Mouse (Mus musculus): Measurements from ENCODE around the gene Syt16. TPM values are rescaled to one million over a fixed set of nuclear protein-coding genes. Genes with fewer than 3 reads are reported as not detected.

Gene Syt16
- polyA plus RNA-seq, 1 experiment from 2014 or later: 0.24 TPM

GRCm38 (mm10) chr12:74188243-74188785 is 190.9 kb downstream of the Syt16 start:
- Histone ChIP-seq H3K27me3 (no peaks in the 10 kb centered on the region), H3K27ac (no peak overlapping the region), H3K9ac (no peak overlapping the region), H3K4me1 (replicated peaks) (no peaks in the 10 kb centered on the region), H3K4me3 (no peak overlapping the region), H3K4me2 (no peak overlapping the region), H3K9me3 (replicated peaks) (no peaks in the 10 kb centered on the region), H3K36me3 (no peaks in the 10 kb centered on the region)
- WGBS: 81% methylated on average over 11 of the region's 11 CpGs
- ATAC-seq (replicated peaks; ENCODE audit: insufficient number of reproducible peaks, insufficient read depth, low FRiP score, low read depth): no peak

DNA sequence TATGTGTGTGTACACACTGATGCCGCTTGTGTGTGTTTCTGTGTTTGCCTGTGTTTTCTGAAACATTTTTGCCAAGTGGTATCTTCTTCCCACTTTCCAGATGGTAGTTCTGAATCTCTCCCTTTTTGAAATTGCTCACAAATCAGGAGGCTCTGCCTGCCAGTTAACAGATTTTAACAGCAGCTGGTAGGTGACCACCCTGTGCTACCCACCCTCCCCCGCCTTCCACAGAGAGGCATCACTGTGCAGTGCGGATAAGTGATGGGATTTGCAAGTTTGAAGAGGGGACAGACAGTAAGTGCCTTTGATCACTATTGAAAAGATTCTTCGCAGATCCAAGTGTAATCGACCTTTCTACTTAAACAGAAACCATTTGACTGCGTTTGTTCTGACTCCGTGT is 191.4 kb downstream of the Syt16 start:
- Histone ChIP-seq H3K27ac (no peak overlapping the region), H3K4me1 (replicated peaks) (no peaks in the 10 kb centered on the region), H3K4me3 (no peak overlapping the region), H3K9me3 (replicated peaks) (no peaks in the 10 kb centered on the region), H3K27me3 (no peaks in the 10 kb centered on the region), H3K36me3 (no peaks in the 10 kb centered on the region), H3K9ac (no peak overlapping the region), H3K4me2 (no peak overlapping the region)
- 65% methylated on average over 7 of the region's 7 CpGs for WGBS
- ATAC-seq (replicated peaks; ENCODE audit: insufficient number of reproducible peaks, insufficient read depth, low FRiP score, low read depth): no peak

DNA sequence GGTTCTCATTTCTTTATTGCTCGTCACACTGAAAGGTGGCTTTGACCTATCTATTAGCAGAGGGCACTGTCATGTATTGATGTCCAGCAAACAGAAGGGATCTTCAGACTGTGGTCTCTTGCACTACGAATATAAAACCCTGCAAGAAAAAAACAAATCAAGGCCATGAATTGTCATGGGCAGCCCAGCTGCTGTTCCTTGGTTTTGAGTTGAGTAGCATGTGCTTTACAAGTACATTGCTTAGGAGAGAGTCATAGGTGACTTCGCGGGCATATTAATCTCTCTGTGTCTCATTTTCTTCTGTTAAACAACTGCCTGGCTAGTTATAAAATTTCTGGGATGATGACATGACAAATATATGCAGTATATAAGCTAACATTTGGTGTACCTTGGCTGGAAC is 192.4 kb downstream of the Syt16 start:
- Histone ChIP-seq H3K4me1 (replicated peaks) (no peaks in the 10 kb centered on the region), H3K9me3 (replicated peaks) (no peaks in the 10 kb centered on the region), H3K9ac (no peak overlapping the region), H3K27ac (no peak overlapping the region), H3K4me2 (no peak overlapping the region), H3K27me3 (no peaks in the 10 kb centered on the region), H3K4me3 (no peak overlapping the region), H3K36me3 (no peaks in the 10 kb centered on the region)
- ATAC-seq (replicated peaks; ENCODE audit: insufficient number of reproducible peaks, insufficient read depth, low FRiP score, low read depth): no peak
- 88% methylated on average over 4 of the region's 4 CpGs for WGBS

DNA sequence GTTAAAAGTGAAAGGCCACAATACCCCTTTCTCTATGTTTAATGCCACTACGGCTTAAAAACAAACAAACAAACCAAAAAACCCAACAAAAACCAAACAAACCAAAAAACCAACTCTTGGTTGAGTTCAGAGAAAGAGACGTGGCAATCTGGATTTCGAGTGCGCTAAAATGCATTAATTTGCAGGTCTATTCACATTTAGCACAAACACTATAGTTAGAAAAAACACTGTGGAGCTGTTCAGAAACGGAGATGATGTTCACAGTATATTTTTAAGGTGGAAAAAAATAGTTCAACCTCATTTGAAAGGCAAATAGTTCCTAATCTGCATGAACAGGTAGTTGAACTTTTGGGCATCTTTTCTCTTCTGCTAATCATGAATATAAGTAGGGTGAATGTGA is 192.8 kb downstream of the Syt16 start:
- Histone ChIP-seq H3K27me3 (no peaks in the 10 kb centered on the region), H3K9ac (no peak overlapping the region), H3K27ac (no peak overlapping the region), H3K4me2 (no peak overlapping the region), H3K4me1 (replicated peaks) (no peaks in the 10 kb centered on the region), H3K36me3 (no peaks in the 10 kb centered on the region), H3K4me3 (no peak overlapping the region), H3K9me3 (replicated peaks) (no peaks in the 10 kb centered on the region)
- 83% methylated on average over 5 of the region's 5 CpGs for WGBS
- ATAC-seq (replicated peaks; ENCODE audit: insufficient number of reproducible peaks, insufficient read depth, low FRiP score, low read depth): no peak

DNA sequence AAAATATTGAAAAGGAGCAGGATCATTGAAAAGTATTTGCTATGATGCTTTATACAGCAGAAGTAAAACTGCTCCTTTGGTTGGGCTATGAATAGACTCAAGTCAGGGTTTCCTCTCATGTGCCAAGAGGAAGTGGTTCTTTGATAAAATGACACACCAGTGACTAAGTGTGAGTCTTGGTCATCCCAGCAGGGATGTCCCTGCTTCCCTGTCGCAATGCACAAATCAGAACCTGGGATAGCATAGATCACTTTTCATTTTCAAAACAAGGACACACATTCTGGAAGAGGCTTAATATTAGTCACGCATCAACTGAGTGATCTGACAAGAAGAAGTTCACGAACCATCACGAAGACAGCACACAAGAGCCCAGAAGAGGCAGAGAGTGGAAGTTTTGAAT is 195.1 kb downstream of the Syt16 start:
- no peaks in the 10 kb centered on the region for H3K9me3 ChIP-seq (replicated peaks)
- no peak overlapping the region for H3K4me2 ChIP-seq
- H3K27me3 ChIP-seq: no peaks in the 10 kb centered on the region
- ATAC-seq (replicated peaks; ENCODE audit: insufficient number of reproducible peaks, insufficient read depth, low FRiP score, low read depth): no peak
- no peak overlapping the region for H3K9ac ChIP-seq
- H3K4me3 ChIP-seq: no peak overlapping the region
- whole genome bisulfite sequencing: 64% methylated on average over 4 of the region's 4 CpGs
- H3K27ac ChIP-seq: no peak overlapping the region
- no peaks in the 10 kb centered on the region for H3K4me1 ChIP-seq (replicated peaks)
- H3K36me3 ChIP-seq: no peaks in the 10 kb centered on the region

DNA sequence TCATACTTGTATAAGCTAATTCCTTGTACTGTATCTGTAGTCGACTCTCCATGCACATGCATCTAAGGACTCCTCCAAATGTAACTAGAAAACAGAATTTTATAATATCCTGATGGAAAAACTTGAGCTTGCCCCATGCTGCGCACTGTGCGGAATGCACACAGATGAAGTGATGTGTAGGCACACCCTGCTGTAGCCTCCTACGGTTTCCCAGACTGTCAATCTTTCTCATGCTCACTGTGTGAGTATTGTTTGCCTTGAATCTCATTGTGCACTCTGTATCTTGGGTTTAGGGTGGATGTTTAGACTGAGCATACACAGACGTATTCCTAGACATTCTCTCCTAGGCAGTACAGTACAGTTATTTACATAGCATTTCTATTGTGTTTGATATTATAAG is 203.9 kb downstream of the Syt16 start:
- no peak overlapping the region for H3K9ac ChIP-seq
- H3K27me3 ChIP-seq: no peaks in the 10 kb centered on the region
- no peak overlapping the region for H3K4me3 ChIP-seq
- no peak overlapping the region for H3K4me2 ChIP-seq
- no peaks in the 10 kb centered on the region for H3K9me3 ChIP-seq (replicated peaks)
- H3K36me3 ChIP-seq: no peaks in the 10 kb centered on the region
- WGBS: 80% methylated on average over 5 of the region's 5 CpGs
- H3K27ac ChIP-seq: no peak overlapping the region
- ATAC-seq (replicated peaks; ENCODE audit: insufficient number of reproducible peaks, insufficient read depth, low FRiP score, low read depth): no peak
- no peaks in the 10 kb centered on the region for H3K4me1 ChIP-seq (replicated peaks)

DNA sequence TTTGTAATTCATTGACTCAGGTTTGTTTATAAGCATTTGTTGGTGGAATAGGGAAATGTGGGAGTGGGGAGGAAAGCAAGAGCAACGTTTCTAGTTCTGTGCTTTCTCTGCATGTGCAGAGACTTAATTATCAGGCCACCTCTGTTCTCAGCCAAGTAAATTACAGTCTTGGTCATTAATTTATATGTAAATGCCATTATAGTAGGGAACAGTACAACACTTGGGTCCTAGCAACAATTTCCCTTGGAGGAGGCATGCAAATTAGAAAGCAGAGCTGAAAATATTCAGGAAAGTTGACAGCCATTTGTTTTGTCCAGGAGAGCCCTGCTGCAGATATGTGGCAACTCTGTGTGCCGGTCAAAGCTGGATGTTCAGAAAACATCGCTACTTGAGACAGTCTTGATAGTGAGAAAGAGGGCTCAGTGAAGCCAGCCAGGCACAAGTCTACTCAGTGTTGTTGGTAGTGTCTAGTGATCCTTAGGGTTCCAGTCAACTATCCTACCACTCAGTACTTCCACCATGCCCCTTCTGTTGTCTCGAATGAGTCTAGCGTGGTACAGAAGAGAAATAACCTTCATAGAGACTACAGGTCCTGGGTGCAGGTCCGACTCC is 205.1 kb downstream of the Syt16 start:
- H3K4me2 ChIP-seq: no peak overlapping the region
- no peak overlapping the region for H3K9ac ChIP-seq
- H3K36me3 ChIP-seq: no peaks in the 10 kb centered on the region
- no peaks in the 10 kb centered on the region for H3K9me3 ChIP-seq (replicated peaks)
- H3K27me3 ChIP-seq: no peaks in the 10 kb centered on the region
- 78% methylated on average over 6 of the region's 6 CpGs for WGBS
- no peak overlapping the region for H3K27ac ChIP-seq
- H3K4me3 ChIP-seq: no peak overlapping the region
- ATAC-seq (replicated peaks; ENCODE audit: insufficient number of reproducible peaks, insufficient read depth, low FRiP score, low read depth): no peak
- no peaks in the 10 kb centered on the region for H3K4me1 ChIP-seq (replicated peaks)

- 50% methylated on average over 3 of the region's 3 CpGs for WGBS
- Histone ChIP-seq H3K36me3 (no peaks in the 10 kb centered on the region), H3K4me2 (no peak overlapping the region), H3K27me3 (no peaks in the 10 kb centered on the region), H3K9me3 (replicated peaks) (no peaks in the 10 kb centered on the region; the same call in 1 of the 2 replicates), H3K4me1 (replicated peaks) (no peaks in the 10 kb centered on the region), H3K9ac (no peak overlapping the region), H3K27ac (no peak overlapping the region), H3K4me3 (no peak overlapping the region)
- no peak for ATAC-seq (replicated peaks; ENCODE audit: insufficient number of reproducible peaks, insufficient read depth, low FRiP score, low read depth)
Measured at GRCm38 (mm10) chr12:74212156-74212555, 214.7 kb downstream of the Syt16 start.

DNA sequence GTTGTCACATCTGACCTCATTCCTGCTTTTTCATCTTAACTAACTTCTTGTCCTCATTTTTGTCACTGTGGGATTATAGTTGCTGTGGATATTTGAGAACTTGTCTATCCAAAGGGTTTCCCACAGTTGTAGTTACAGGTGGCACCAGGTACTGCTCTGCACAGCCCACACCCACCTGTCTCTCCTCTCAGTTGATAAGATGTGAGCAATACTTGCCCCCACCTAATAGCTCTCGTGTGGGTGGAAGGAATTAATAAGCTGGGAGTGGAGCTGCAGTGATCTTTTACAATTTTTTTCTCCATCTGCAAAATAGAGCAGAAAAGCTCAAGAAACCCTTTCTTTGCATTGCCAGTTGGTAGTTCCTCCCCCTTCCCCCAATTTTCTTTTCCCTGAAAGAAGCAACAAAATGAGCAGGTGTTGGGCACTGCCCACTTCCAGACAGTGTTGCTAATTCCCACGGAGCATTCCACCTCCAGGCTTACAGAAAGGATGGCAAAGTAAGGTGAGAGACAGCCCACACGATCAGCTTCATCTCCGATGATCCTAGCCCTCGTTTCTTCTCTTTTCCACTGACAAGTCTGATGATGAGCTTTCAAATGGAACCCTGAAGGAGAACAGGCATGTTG is 218.8 kb downstream of the Syt16 start:
- Histone ChIP-seq H3K4me1 (replicated peaks) (no peaks in the 10 kb centered on the region), H3K36me3 (no peaks in the 10 kb centered on the region), H3K9me3 (replicated peaks) (no peaks in the 10 kb centered on the region; the same call in 1 of the 2 replicates), H3K27me3 (no peaks in the 10 kb centered on the region), H3K9ac (no peak overlapping the region), H3K4me3 (no peak overlapping the region), H3K4me2 (no peak overlapping the region), H3K27ac (no peak overlapping the region)
- no peak for ATAC-seq (replicated peaks; ENCODE audit: insufficient number of reproducible peaks, insufficient read depth, low FRiP score, low read depth)
- 59% methylated on average over 5 of the region's 5 CpGs for WGBS

DNA sequence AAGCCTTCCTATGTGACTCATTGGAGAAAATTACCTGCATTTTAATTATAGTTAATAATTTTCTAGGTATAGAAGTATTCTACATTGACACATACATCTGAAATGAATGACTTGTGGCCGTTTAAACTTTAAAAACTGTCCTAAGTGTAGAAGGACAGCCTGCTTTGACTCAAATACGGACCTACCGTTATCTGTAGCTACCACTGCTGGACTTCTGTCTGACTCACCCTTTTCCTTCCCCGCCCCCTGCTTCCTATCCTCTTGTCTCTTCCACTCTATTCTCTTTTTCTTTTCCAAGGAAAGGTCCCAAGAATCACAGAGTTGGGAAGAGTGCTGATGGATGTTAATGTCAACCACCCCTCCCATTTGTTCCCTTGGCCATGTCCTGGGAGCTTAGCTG is 222.4 kb downstream of the Syt16 start:
- H3K36me3 ChIP-seq: no peaks in the 10 kb centered on the region
- ATAC-seq (replicated peaks; ENCODE audit: insufficient number of reproducible peaks, insufficient read depth, low FRiP score, low read depth): no peak
- no peak overlapping the region for H3K27ac ChIP-seq
- 55% methylated on average over 4 of the region's 4 CpGs for WGBS
- no peak overlapping the region for H3K9ac ChIP-seq
- H3K4me2 ChIP-seq: no peak overlapping the region
- H3K27me3 ChIP-seq: no peaks in the 10 kb centered on the region
- H3K9me3 ChIP-seq (replicated peaks): no peaks in the 10 kb centered on the region
- H3K4me3 ChIP-seq: no peak overlapping the region
- H3K4me1 ChIP-seq (replicated peaks): no peaks in the 10 kb centered on the region

GRCm38 (mm10) chr12:74220651-74221050 is 223.2 kb downstream of the Syt16 start:
- Histone ChIP-seq H3K4me3 (no peak overlapping the region), H3K27ac (no peak overlapping the region), H3K4me2 (no peak overlapping the region), H3K36me3 (no peaks in the 10 kb centered on the region), H3K4me1 (replicated peaks) (no peaks in the 10 kb centered on the region), H3K27me3 (no peaks in the 10 kb centered on the region), H3K9ac (no peak overlapping the region), H3K9me3 (replicated peaks) (no peaks in the 10 kb centered on the region)
- no peak for ATAC-seq (replicated peaks; ENCODE audit: insufficient number of reproducible peaks, insufficient read depth, low FRiP score, low read depth)
- 58% methylated on average over 1 of the region's 1 CpGs for WGBS

DNA sequence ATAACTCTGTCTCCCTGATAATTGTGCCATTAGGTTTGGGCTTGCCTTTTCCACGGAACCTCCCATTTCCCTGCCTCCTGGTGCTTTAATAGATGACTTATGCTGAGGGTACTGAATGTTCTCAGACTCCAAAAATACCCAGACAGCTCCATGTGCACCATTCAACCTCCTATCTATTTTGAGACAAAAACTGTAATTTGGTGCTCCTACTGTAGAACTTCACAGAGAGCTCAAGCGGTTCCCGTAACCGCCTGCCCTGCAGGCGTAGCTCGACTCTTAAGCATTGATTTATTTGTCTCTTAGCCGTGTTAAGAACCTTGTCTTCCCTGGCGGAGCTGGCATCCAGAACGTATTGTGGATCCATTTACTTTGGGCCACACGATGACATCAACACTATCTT is 233.3 kb downstream of the Syt16 start:
- no peak for ATAC-seq (replicated peaks; ENCODE audit: insufficient number of reproducible peaks, insufficient read depth, low FRiP score, low read depth)
- H3K4me2 ChIP-seq: no peak overlapping the region
- H3K27ac ChIP-seq: no peak overlapping the region
- no peaks in the 10 kb centered on the region for H3K36me3 ChIP-seq
- no peaks in the 10 kb centered on the region for H3K27me3 ChIP-seq
- no peaks in the 10 kb centered on the region for H3K9me3 ChIP-seq (replicated peaks)
- no peaks in the 10 kb centered on the region for H3K4me1 ChIP-seq (replicated peaks)
- no peak overlapping the region for H3K9ac ChIP-seq
- no peak overlapping the region for H3K4me3 ChIP-seq
- 77% methylated on average over 10 of the region's 10 CpGs for WGBS

Data from heart, embryonic 15.5 days (tissue).